Mouse (Mus musculus): ENCODE measurements around the gene Tut7. TPM values are rescaled to one million over a fixed set of nuclear protein-coding genes. Genes with fewer than 3 reads are reported as not detected.
A peak's percentile ranks its signal among the peaks of the same experiment; 100 is the strongest.
"Not testable (repeated sequence)": the region's sequence is repeated elsewhere in the genome, so short reads cannot be mapped to it uniquely, and the experiment has no call there.

The Tut7 gene
- polyA plus RNA-seq, 1 experiment, result 17.1 TPM

DNA sequence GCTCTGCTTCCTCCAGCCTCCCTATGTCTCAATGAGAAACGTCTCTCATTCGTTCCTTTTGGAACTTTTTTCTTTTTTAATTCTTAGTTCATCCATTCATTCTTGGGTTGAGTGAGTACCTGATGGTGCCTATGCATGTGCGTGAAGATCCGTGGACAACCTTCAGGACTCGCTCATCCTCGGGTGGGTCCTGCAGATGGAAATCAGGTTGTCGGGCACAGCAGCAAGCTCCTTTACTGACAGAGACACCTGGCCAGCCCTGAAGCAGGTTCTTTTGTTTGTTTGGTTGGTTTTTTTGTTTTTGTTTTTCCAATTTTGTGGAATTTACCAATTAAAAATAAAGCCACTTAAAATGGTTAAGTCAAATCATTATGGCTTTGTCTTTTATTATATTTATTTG, 9.9 kb upstream of the Tut7 start:
- DNase-seq (ENCODE audit: low read depth), result no peak

GRCm38 (mm10) chr13:59832454-59832853, 9.5 kb upstream of the Tut7 start:
- DNase-seq (ENCODE audit: low read depth), result no peak

GRCm38 (mm10) chr13:59825966-59826365, 3.0 kb upstream of the Tut7 start:
- no peak for DNase-seq (ENCODE audit: low read depth)

DNA sequence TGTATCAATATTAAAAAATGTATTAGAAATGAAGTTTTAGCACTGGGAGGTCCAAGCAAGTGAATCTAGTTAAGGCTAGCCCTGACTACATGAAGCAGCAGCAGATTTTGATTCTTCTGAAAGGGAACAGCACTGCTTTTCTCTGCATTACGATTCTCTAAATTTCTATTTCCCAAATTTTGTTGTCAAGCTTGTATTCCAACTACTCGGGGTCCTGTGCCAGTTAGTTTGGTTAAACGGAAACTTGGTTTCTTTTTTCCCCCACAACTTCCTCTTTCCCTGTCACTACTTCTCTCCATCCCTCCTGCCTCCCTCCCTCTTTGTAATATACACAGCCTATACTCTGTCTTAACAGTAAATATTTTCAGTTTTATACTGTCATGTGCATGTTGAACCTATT, 2.1 kb downstream of the Tut7 start:
- DNase-seq (ENCODE audit: low read depth), result no peak

DNA sequence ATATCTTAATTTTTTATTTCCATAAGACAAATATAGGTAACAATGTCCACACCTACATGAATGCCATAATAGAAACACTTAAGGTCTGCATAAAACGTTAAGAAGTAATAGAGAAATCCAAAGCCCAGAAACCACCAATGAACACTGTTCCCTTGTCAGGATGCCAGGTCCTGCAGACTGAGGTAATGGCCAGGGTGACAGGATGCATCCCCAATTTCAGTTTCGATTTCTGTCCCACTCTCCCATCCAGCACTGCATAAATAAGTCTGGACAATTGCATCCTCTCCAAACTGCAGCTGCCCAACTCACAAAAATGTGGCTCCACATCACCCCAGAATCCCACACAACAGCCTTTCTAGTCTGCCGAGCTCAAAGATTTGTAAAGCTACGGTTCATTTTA, 2.8 kb downstream of the Tut7 start:
- no peak for DNase-seq (ENCODE audit: low read depth)

DNA sequence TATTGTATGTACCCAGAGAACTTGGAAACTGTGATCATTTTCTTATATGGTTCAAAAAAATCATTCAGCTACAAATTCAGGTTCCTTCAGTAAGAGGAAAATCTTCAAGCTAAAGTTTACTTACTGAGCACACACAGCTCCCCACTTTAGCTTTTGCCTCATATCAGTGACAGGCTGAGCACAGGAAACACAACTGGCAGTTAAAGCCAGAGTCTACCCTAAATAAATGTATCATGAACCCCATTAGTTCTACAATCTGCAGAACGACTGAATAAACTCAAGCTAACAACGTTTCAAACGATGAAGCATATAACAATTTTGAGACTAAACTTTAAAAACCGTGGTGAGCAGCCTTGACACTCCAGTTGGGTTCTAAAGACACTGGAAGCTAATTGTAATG, 5.6 kb downstream of the Tut7 start:
- DNase-seq (ENCODE audit: low read depth), result no peak

DNA sequence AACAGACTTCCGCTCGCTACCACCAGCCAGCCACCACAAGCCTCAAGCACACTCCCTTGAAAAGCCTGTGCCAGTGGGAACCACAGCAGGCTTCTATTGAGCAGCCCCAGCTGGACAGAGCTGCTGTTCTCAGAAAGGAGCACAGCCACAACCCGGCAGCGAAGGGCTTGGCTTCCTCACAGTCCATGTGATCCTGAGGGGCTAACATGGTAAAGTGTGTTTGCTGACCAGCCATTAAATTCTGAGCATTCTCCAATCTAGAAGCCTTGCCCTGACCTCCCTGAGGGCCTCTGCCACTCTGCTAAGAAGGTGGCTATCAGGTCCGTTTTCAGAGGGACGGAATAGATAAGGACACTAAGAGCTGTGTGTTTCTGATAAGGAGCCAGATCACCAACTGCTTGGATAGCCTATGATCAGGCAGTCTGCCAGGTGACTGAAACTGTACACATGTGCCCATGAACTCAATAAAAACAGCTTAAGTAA, 8.8 kb downstream of the Tut7 start:
- DNase-seq (ENCODE audit: low read depth), result no peak

DNA sequence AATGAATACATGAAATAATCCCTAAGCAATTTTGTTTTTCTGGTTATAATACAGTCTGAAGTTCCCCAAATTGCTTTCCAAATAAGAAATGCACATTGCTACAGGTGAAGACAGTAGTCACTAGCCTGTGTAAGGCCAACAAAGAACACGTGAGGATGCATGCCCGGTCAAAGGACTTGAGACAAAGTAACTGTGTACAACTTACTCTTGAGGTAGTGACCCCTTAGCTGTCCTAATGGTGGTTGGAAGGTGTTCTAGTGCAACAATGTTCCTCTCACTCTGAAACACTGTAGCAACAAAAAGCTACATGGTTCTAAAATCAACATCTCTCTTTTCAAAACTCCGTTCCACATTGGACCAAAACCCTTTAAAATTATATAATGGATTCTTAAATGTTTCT, 11.4 kb downstream of the Tut7 start:
- no peak for DNase-seq (ENCODE audit: low read depth)

- DNase-seq (ENCODE audit: low read depth), result no peak
Measured at GRCm38 (mm10) chr13:59801000-59801399, 21.9 kb downstream of the Tut7 start.

GRCm38 (mm10) chr13:59800077-59800476, 22.9 kb downstream of the Tut7 start:
- no peak for DNase-seq (ENCODE audit: low read depth)

DNA sequence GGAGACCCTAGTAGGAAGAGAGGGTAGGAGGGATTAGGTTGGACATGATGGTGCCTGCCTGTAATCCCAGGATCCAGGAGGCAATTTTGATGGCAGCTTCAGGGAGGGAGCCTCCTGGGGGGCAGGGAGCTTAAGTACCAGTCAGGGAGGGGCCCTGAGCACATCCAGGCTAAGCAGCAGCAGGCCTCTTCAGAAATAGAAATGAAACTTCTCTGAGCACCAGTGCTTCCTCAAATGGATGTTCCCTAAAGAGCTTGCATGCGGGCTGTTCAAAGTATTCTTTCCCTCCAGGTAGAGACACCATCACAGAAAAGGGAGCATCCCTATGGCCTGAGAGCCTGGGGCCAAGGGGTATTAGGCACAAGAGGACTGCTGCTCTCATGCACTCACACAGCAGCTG, 24.6 kb downstream of the Tut7 start:
- DNase-seq (ENCODE audit: low read depth), result no peak

DNA sequence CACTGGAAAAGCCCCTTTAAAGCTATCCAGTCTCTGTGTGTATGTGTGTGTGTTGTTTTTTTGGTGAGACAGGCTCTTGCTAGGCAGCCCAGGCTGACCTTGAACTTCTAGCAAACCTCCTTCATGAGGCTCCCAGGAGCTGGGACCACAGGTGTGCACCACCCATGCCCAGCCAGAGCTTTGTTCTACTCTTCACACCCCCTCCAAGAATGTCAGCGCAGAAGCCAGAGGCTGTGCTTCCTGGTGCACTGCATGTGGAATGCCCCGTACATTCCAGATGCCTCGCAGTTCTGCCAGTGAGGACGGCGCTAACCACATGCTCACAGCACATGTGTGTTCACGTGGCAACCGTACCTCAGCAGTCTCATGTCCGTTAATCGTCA, 26.5 kb downstream of the Tut7 start:
- no peak for DNase-seq (ENCODE audit: low read depth)

DNA sequence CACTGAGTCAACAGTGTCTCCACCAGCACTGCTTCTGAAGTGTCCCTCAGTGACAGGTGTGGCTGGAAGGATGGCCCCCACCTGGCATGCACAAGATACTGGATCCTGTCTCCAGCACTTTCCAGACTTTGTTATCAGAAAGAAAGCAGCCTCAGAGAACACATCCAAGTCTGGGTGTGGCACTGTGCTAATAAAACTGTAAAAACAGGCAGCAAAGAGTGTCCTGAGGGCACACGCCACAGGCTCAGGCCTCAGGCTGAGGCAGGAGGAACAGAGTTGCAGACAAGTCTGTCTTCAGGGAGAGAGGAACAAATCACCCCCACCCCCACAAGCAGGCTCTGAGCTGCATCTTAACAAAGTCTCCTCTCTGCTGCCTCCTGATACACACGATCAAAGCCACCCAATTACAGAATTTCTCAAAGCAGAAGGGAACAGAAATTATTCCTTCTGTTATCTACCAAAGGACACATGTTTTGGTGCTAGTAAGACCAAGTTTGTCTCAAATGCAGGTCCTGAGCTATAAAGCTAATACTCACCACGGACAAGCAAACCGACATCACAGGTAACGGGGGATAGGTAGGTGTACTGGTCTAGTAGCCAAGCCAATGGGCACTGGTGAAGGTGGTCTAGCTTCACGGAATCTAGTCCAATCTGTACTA, 27.0 kb downstream of the Tut7 start:
- DNase-seq (ENCODE audit: low read depth), result no peak

GRCm38 (mm10) chr13:59794786-59795185, 28.2 kb downstream of the Tut7 start:
- no peak for DNase-seq (ENCODE audit: low read depth)

DNA sequence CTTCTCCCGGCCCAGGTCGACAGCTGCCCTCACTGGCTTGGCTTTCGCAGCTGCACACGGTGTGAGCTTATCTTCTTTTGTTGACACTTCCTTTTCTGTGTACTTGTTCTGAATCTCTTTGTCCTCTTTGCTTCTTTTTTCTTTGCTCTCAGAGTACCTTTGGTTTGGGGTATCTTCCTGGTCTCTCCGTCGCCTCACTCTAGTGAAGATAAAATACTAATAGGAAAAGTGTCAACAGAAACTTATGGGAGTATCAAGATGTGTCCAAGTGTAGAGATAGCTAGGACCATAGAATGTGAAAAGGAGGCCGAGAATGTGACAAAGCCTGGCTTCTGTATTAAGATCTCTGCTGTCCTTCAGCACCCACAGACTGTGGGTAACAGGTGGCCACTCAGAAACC, 40.8 kb downstream of the Tut7 start, which contains the start of gene Gm49354:
Gene Gm49354 (minus strand): TSS at position 101 of the 400 bp plus-strand sequence.
- no peak for DNase-seq (ENCODE audit: low read depth)

DNA sequence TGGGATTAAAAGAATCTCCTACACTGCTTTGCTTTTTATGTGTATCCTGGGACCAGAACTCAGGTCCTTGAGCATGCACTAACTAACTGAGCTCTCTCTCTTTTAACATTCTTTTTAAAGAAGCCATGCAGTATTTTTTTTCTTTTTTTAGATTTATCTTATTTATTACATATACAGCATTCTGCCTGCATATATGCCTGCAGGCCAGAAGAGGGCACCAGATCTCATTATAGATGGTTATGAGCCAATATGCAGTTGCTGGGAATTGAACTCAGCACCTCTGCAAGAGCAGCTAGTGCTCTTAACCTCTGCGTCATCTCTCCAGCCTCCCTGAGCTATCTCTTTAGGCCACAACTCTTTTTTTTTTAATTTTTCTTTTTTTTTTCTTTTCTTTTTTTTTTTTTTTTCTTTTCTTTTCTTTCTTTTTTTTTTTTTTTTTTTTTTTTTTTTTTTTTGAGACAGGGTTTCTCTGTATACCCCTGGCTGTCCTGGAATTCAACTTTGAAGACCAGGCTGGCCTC, 43.1 kb downstream of the Tut7 start:
- not testable (repeated sequence) for DNase-seq (ENCODE audit: low read depth)

- DNase-seq (ENCODE audit: low read depth), result no peak
Measured at GRCm38 (mm10) chr13:59779213-59779612, 43.7 kb downstream of the Tut7 start.

DNA sequence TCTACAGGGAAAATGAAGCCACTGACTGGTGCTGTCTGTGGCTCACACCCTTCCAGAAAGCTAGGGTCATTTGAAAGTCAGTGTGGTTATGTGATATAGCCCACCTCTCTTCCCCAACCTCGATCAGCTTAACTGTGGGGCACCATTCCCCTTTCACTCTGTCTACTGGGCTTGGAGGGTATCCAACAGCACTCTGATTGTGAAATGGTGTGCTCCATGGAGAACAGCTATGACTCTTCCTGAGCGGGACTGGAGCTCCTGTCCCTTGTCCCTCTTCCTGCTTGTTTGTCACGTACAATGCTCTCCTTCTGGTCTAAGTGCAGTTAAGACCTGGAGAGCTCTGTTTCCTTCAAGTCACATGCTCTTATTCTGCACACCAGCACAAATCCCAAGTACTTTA, 47.8 kb downstream of the Tut7 start:
- DNase-seq (ENCODE audit: low read depth), result no peak

GRCm38 (mm10) chr13:59771257-59771656, 51.7 kb downstream of the Tut7 start:
- no peak for DNase-seq (ENCODE audit: low read depth)

GRCm38 (mm10) chr13:59770847-59771246, 52.1 kb downstream of the Tut7 start:
- no peak for DNase-seq (ENCODE audit: low read depth)

GRCm38 (mm10) chr13:59770164-59770562, 52.8 kb downstream of the Tut7 start:
- DNase-seq (ENCODE audit: low read depth), result no peak

- DNase-seq (ENCODE audit: low read depth), result peak; percentile 75
Measured at GRCm38 (mm10) chr13:59769296-59770163, 53.4 kb downstream of the Tut7 start, which contains the start of gene Isca1. Gene Isca1, minus strand, starts transcription at chr13:59769810.

- no peak for DNase-seq (ENCODE audit: low read depth)
Measured at GRCm38 (mm10) chr13:59768531-59768930, 54.4 kb downstream of the Tut7 start.

Measured in gonadal fat pad, adult 2 months (tissue).